Comparison of ENCODE assay signal across 28 mouse cellular contexts in genomic region chr6:52026281-52026680, GRCm38 (mm10). TPM values are rescaled to one million over a fixed set of nuclear protein-coding genes. Genes with fewer than 3 reads are reported as not detected.
DNase-seq lines count a peak whose midpoint lies in the region; ATAC-seq and TF ChIP-seq lines count a peak whose summit lies in the region.
"Had no signal": no experiment of that assay in that cellular context is flagged by ENCODE, and none has a peak within 500 bp of the region (broad histone marks: within the 10 kb centered on the region; RNA-seq: fewer than 3 reads in every experiment).

No protein-coding gene starts in this region.

- WGBS in heart, postnatal 0 days, result 68% methylated on average over 11 of the region's 11 CpGs
- WGBS in heart, embryonic 10.5 days, result 77% methylated on average over 11 of the region's 11 CpGs
- 39% methylated on average over 11 of the region's 11 CpGs for WGBS in lung, postnatal 0 days

- H3K9ac ChIP-seq in heart, postnatal 0 days (replicated peaks; ENCODE audit: low read depth, low read length), result no peak overlapping the region
- no peak overlapping the region for H3K9ac ChIP-seq in lung, postnatal 0 days (replicated peaks; ENCODE audit: low read depth)
- H3K9ac ChIP-seq: forebrain, embryonic 13.5 days; limb, embryonic 13.5 days; liver, embryonic 12.5 days; midbrain, embryonic 15.5 days; neural tube, embryonic 13.5 days; stomach, embryonic 15.5 days had no signal

- TF ChIP-seq CTCF in heart, postnatal 0 days (IDR thresholded peaks at IDR 0.05; ENCODE audit: low read depth), result no peak
- no peak for TF ChIP-seq CTCF in lung, postnatal 0 days (IDR thresholded peaks at IDR 0.05)

- H3K4me3 ChIP-seq in heart, postnatal 0 days (ENCODE audit: low read depth, low read length), result no peak overlapping the region
- H3K4me3 ChIP-seq in heart, embryonic 10.5 days, result no peak overlapping the region
- no peak overlapping the region for H3K4me3 ChIP-seq in lung, postnatal 0 days (ENCODE audit: low read depth, low read length)
- H3K4me3 ChIP-seq: forebrain, embryonic 13.5 days; hindbrain, embryonic 10.5 days; limb, embryonic 13.5 days; liver, embryonic 12.5 days; midbrain, embryonic 15.5 days; myocyte; neural tube, embryonic 13.5 days; stomach, embryonic 15.5 days had no signal

- no peaks in the 10 kb centered on the region for H3K4me1 ChIP-seq in heart, postnatal 0 days (ENCODE audit: control insufficient read depth, insufficient read depth)
- H3K4me1 ChIP-seq in heart, embryonic 10.5 days, result 0 out of 2 replicates have a peak, but pooled peaks cover 3% of the 10 kb centered on the region
- H3K4me1 ChIP-seq in lung, postnatal 0 days (ENCODE audit: insufficient read depth, low read depth, low read length), result no peaks in the 10 kb centered on the region
- H3K4me1 ChIP-seq: midbrain, embryonic 15.5 days; stomach, embryonic 15.5 days had no signal

- H3K4me2 ChIP-seq in heart, postnatal 0 days (ENCODE audit: low read depth, low read length), result peak overlapping the region; percentile 13; the same call in 1 of the 2 replicates
- no peak overlapping the region; the same call in 1 of the 2 replicates for H3K4me2 ChIP-seq in lung, postnatal 0 days (replicated peaks; ENCODE audit: low read depth, low read length)
- H3K4me2 ChIP-seq: forebrain, embryonic 13.5 days; limb, embryonic 13.5 days; liver, embryonic 12.5 days; midbrain, embryonic 15.5 days; neural tube, embryonic 13.5 days; stomach, embryonic 15.5 days had no signal

- ATAC-seq in heart, postnatal 0 days (ENCODE audit: insufficient read depth, low read depth), result no peak
- peak; percentile 92 for ATAC-seq in lung, postnatal 0 days
- no peak for ATAC-seq in monocyte, adult 5-6 weeks (replicated peaks; ENCODE audit: insufficient number of reproducible peaks, low FRiP score, low TSS enrichment, poor library complexity, severe bottlenecking)
- ATAC-seq: CD4-positive, CD25-positive, alpha-beta regulatory T cell, adult 4 months; forebrain, embryonic 13.5 days; hindbrain, postnatal 0 days; intestine, embryonic 16.5 days; liver, embryonic 12.5 days; midbrain, embryonic 15.5 days had no signal

- no peak overlapping the region for H3K27ac ChIP-seq in heart, postnatal 0 days (ENCODE audit: low read depth)
- no peak overlapping the region for H3K27ac ChIP-seq in heart, embryonic 10.5 days
- no peak overlapping the region for H3K27ac ChIP-seq in lung, postnatal 0 days (ENCODE audit: low read length)
- H3K27ac ChIP-seq: forebrain, embryonic 13.5 days; hindbrain, embryonic 10.5 days; hindbrain, postnatal 0 days; limb, embryonic 13.5 days; liver, embryonic 12.5 days; macrophage; midbrain, embryonic 15.5 days; neural tube, embryonic 13.5 days; stomach, embryonic 15.5 days had no signal

- no peak for TF ChIP-seq EP300 in heart, postnatal 0 days (IDR thresholded peaks at IDR 0.05; ENCODE audit: low read depth)
- peak; percentile 23; the same call in 1 of the 2 replicates for TF ChIP-seq EP300 in lung, postnatal 0 days (IDR thresholded peaks at IDR 0.05)

- H3K27me3 ChIP-seq in heart, postnatal 0 days (ENCODE audit: control insufficient read depth, insufficient read depth, low read length), result no peaks in the 10 kb centered on the region
- no peaks in the 10 kb centered on the region for H3K27me3 ChIP-seq in heart, embryonic 10.5 days (ENCODE audit: insufficient read depth, poor library complexity, severe bottlenecking)
- H3K27me3 ChIP-seq in lung, postnatal 0 days (replicated peaks; ENCODE audit: insufficient read depth, low read length), result no peaks in the 10 kb centered on the region
- H3K27me3 ChIP-seq: forebrain, embryonic 13.5 days; limb, embryonic 13.5 days; liver, embryonic 12.5 days; midbrain, embryonic 15.5 days; neural tube, embryonic 13.5 days; stomach, embryonic 15.5 days had no signal

- no peaks in the 10 kb centered on the region for H3K36me3 ChIP-seq in heart, postnatal 0 days (replicated peaks; ENCODE audit: control insufficient read depth, insufficient read depth, low read length)
- no peaks in the 10 kb centered on the region for H3K36me3 ChIP-seq in heart, embryonic 10.5 days
- H3K36me3 ChIP-seq in lung, postnatal 0 days (ENCODE audit: insufficient read depth, low read length), result no peaks in the 10 kb centered on the region
- H3K36me3 ChIP-seq: hindbrain, embryonic 10.5 days; limb, embryonic 13.5 days; liver, embryonic 12.5 days; midbrain, embryonic 15.5 days; neural tube, embryonic 13.5 days; stomach, embryonic 15.5 days had no signal

- no peaks in the 10 kb centered on the region for H3K9me3 ChIP-seq in heart, postnatal 0 days (replicated peaks; ENCODE audit: control insufficient read depth, low read length)
- H3K9me3 ChIP-seq in heart, embryonic 10.5 days, result no peaks in the 10 kb centered on the region
- H3K9me3 ChIP-seq in lung, postnatal 0 days (ENCODE audit: low read length), result no peaks in the 10 kb centered on the region
- H3K9me3 ChIP-seq: liver, embryonic 12.5 days; midbrain, embryonic 15.5 days; neural tube, embryonic 13.5 days; stomach, embryonic 15.5 days had no signal

- no peak for DNase-seq in heart, postnatal 0 days (ENCODE audit: low spot score)
- no peak for DNase-seq in heart, embryonic 10.5 days (ENCODE audit: low spot score)
- peak; percentile 80 for DNase-seq in ZHBTc4 (ENCODE audit: low read depth, low spot score)
- DNase-seq in lung, postnatal 0 days (ENCODE audit: low spot score), result peak; percentile 88
- no peak for DNase-seq in left cerebral cortex, adult 8-10 months (ENCODE audit: low spot score in 2 of 2)
- no peak for DNase-seq in left cerebral cortex, adult 18-20 months (ENCODE audit: low spot score in 2 of 2)
- DNase-seq: adrenal gland, postnatal 36 days; cerebellum, adult 11 months; cerebellum, adult 9-11 months; gastrocnemius, postnatal 36 days; heart, postnatal 10 days; kidney, postnatal 25 days; layer of hippocampus, postnatal 36 days; right cerebral cortex, postnatal 4 days; thymus, postnatal 36 days had no signal

RNA-seq across cellular contexts. Expression of gene Skap2, which starts 13.9 kb away (rescaled TPM):
- total RNA-seq in heart, postnatal 0 days (2014; rRNA removed; ENCODE audit: low replicate concordance), result 2.7 and 13.9 TPM in 2 replicates
- polyA plus RNA-seq in heart, postnatal 0 days (2015; fragmentation: Nextera tagmentation; extraction: Ambion mirVana), result 9.2 and 10.7 TPM in 2 replicates
- 11.8 and 26.4 TPM in 2 replicates for polyA plus RNA-seq in heart, embryonic 10.5 days (2016; fragmentation: Nextera tagmentation; extraction: Ambion mirVana)
- polyA plus RNA-seq in lung, postnatal 0 days (2015; fragmentation: Nextera tagmentation; extraction: Ambion mirVana), result 78.5 and 82.9 TPM in 2 replicates
- 216 to 281 TPM (median 262 TPM) in 3 replicates for total RNA-seq in monocyte, adult 5-6 weeks (2017)
- 10 to 100 TPM; 14.0 to 20.9 (median 18.5) TPM for total RNA-seq in left cerebral cortex, adult 8-10 months (2022)
- total RNA-seq in left cerebral cortex, adult 18-20 months (2021), result 10 to 100 TPM; 15.9 to 16.5 TPM

Comparison
In these comparisons a context has a peak if more than half of its experiments do, and no peak if none do; other contexts are left out.
1. DNase-seq: peak in ZHBTc4 (single experiment) and lung, postnatal 0 days (single experiment); none in heart, postnatal 0 days (single experiment), heart, embryonic 10.5 days (single experiment), left cerebral cortex, adult 8-10 months (0 of 2) and left cerebral cortex, adult 18-20 months (0 of 2).